Mouse (Mus musculus) embryonic fibroblast, embryonic 13.5 days (primary cell): ENCODE measurements around the gene Ccdc33. TPM values are rescaled to one million over a fixed set of nuclear protein-coding genes. Genes with fewer than 3 reads are reported as not detected.
A peak's percentile ranks its signal among the peaks of the same experiment; 100 is the strongest.

Experiments used
- H3K27ac ChIP-seq: 2 replicates; pipeline ENCODE4 v1.5.1; 2012; ENCODE audit warnings: low read length, control low read depth, inconsistent platforms; ENCODE audit not compliant: insufficient read depth
- H3K4me1 ChIP-seq: 2 replicates; pipeline ENCODE4 v1.6.1; 2011; ENCODE audit warnings: low read length; ENCODE audit not compliant: control insufficient read depth, insufficient read depth
- H3K4me3 ChIP-seq: 2 replicates; pipeline ENCODE4 v1.5.1; 2011; ENCODE audit warnings: mild to moderate bottlenecking, control low read depth, low read length; ENCODE audit not compliant: insufficient read depth
- CTCF ChIP-seq: IDR thresholded peaks from 2 replicates; pipeline ENCODE4 v1.5.1; 2011; ENCODE audit warnings: mild to moderate bottlenecking, control low read depth, low read length, moderate library complexity, borderline replicate concordance; ENCODE audit not compliant: insufficient read depth
- POLR2A ChIP-seq: IDR thresholded peaks from 2 replicates; pipeline ENCODE4 v1.6.1; 2011; ENCODE audit warnings: low read depth, mild to moderate bottlenecking, control low read depth, low read length, moderate library complexity
- polyA plus RNA-seq: library from polyadenylated mRNA; stranded (reverse); fragments of >200 nt; gene quantifications from 2 replicates; pipeline ENCODE4 v1.2.4, GENCODE M21; 2011; ENCODE audit warnings: low read depth; ENCODE audit not compliant: missing spikeins, insufficient read length

The Ccdc33 gene
- polyA plus RNA-seq, 1 experiment, result not detected

- Histone ChIP-seq H3K4me3 (no peak within 1 kb of the TSS), H3K27ac (no peak within 1 kb of the TSS), H3K4me1 (no peaks in the 10 kb centered on the region)
- no peak for TF ChIP-seq POLR2A
- no peak for TF ChIP-seq CTCF
Observed at GRCm38 (mm10) chr9:58005753-58006461, 112.7 kb downstream of the Ccdc33 start, which contains the start of gene Cyp11a1. Gene Cyp11a1 (plus strand): TSS chr9:58006411.

- TF ChIP-seq CTCF (no peak), POLR2A (no peak)
- H3K4me1 ChIP-seq, result no peaks in the 10 kb centered on the region
- H3K4me3 ChIP-seq, result no peak overlapping the region
- no peak overlapping the region for H3K27ac ChIP-seq
Observed at GRCm38 (mm10) chr9:58003272-58003671, 115.4 kb downstream of the Ccdc33 start.

GRCm38 (mm10) chr9:57999676-58000075 is 118.9 kb downstream of the Ccdc33 start:
- TF ChIP-seq CTCF, result no peak
- TF ChIP-seq POLR2A, result no peak
- Histone ChIP-seq H3K4me1 (no peaks in the 10 kb centered on the region), H3K27ac (no peak overlapping the region), H3K4me3 (no peak overlapping the region)

- H3K4me1 ChIP-seq, result no peaks in the 10 kb centered on the region
- no peak overlapping the region for H3K27ac ChIP-seq
- H3K4me3 ChIP-seq, result no peak overlapping the region
- TF ChIP-seq CTCF (no peak), POLR2A (no peak)
Observed at GRCm38 (mm10) chr9:57998685-57999084, 119.9 kb downstream of the Ccdc33 start.

GRCm38 (mm10) chr9:57998032-57998659 is 120.5 kb downstream of the Ccdc33 start:
- Histone ChIP-seq H3K27ac (no peak overlapping the region), H3K4me3 (no peak overlapping the region), H3K4me1 (no peaks in the 10 kb centered on the region)
- TF ChIP-seq CTCF, result no peak
- TF ChIP-seq POLR2A, result no peak

GRCm38 (mm10) chr9:57997511-57998031 is 121.1 kb downstream of the Ccdc33 start:
- H3K4me3 ChIP-seq, result no peak overlapping the region
- H3K4me1 ChIP-seq, result no peaks in the 10 kb centered on the region
- TF ChIP-seq POLR2A (no peak), CTCF (no peak)
- H3K27ac ChIP-seq, result no peak overlapping the region

GRCm38 (mm10) chr9:57995282-57995681 is 123.3 kb downstream of the Ccdc33 start:
- no peak overlapping the region for H3K27ac ChIP-seq
- no peak for TF ChIP-seq POLR2A
- TF ChIP-seq CTCF, result 0 out of 2 replicates have a peak, but pooled peaks have one; percentile 11
- H3K4me1 ChIP-seq, result no peaks in the 10 kb centered on the region
- no peak overlapping the region for H3K4me3 ChIP-seq

- TF ChIP-seq CTCF (no peak), POLR2A (no peak)
- H3K4me1 ChIP-seq, result no peaks in the 10 kb centered on the region
- H3K4me3 ChIP-seq, result no peak overlapping the region
- no peak overlapping the region for H3K27ac ChIP-seq
Observed at GRCm38 (mm10) chr9:57992781-57993591, 125.6 kb downstream of the Ccdc33 start.

GRCm38 (mm10) chr9:57992060-57992459 is 126.6 kb downstream of the Ccdc33 start:
- TF ChIP-seq CTCF (no peak), POLR2A (no peak)
- H3K27ac ChIP-seq, result no peak overlapping the region

GRCm38 (mm10) chr9:57990438-57991110 is 128.0 kb downstream of the Ccdc33 start:
- 0 out of 2 replicates have a peak, but pooled peaks have one; percentile 31 for TF ChIP-seq CTCF
- TF ChIP-seq POLR2A, result no peak
- no peaks in the 10 kb centered on the region for H3K4me1 ChIP-seq
- no peak overlapping the region for H3K27ac ChIP-seq
- no peak overlapping the region for H3K4me3 ChIP-seq

More at GRCm38 (mm10) chr9:57992060-57992459, 126.6 kb downstream of the Ccdc33 start:
- no peaks in the 10 kb centered on the region for H3K4me1 ChIP-seq
- no peak overlapping the region for H3K4me3 ChIP-seq
